Mouse (Mus musculus): ENCODE data around the gene Gtf2i. TPM values are rescaled to one million over a fixed set of nuclear protein-coding genes. Genes with fewer than 3 reads are reported as not detected.

Gene Gtf2i
- total RNA-seq, 2 experiments from 2014 or later = 201 to 208 TPM

GRCm38 (mm10) chr5:134284921-134285320, 29.6 kb downstream of the Gtf2i start:
- DNase-seq = no peak
- intact Hi-C loops (cut with DNase I) = no loop called here

GRCm38 (mm10) chr5:134282603-134283002, 32.0 kb downstream of the Gtf2i start:
- intact Hi-C loops (cut with DNase I) = no loop called here
- DNase-seq = no peak

- DNase-seq = no peak
- intact Hi-C loops (cut with DNase I) = no loop called here
Measured at GRCm38 (mm10) chr5:134282076-134282475, 32.5 kb downstream of the Gtf2i start.

GRCm38 (mm10) chr5:134279371-134279770, 35.2 kb downstream of the Gtf2i start:
- DNase-seq = no peak
- intact Hi-C loops (cut with DNase I) = loop anchor here (5.0 kb wide), 1 partner anchor 63 kb away; no protein-coding TSS in a partner anchor

- no peak for DNase-seq
- intact Hi-C loops (cut with DNase I) = loop anchor here (5.0 kb wide), 1 partner anchor 65 kb away; no protein-coding TSS in a partner anchor
Measured at GRCm38 (mm10) chr5:134277109-134277508, 37.5 kb downstream of the Gtf2i start.

- intact Hi-C loops (cut with DNase I) = loop anchor here (5.0 kb wide), 1 partner anchor 67 kb away; no protein-coding TSS in a partner anchor
Measured at GRCm38 (mm10) chr5:134275556-134275955, 39.0 kb downstream of the Gtf2i start.

GRCm38 (mm10) chr5:134275021-134275420, 39.5 kb downstream of the Gtf2i start:
- intact Hi-C loops (cut with DNase I) = loop anchor here (5.0 kb wide), 1 partner anchor 67 kb away; no protein-coding TSS in a partner anchor
- DNase-seq = peak; percentile 19 to 27

More at GRCm38 (mm10) chr5:134275556-134275955, 39.0 kb downstream of the Gtf2i start:
- no peak for DNase-seq

GRCm38 (mm10) chr5:134273761-134274160, 40.8 kb downstream of the Gtf2i start:
- intact Hi-C loops (cut with DNase I) = no loop called here
- no peak for DNase-seq

- intact Hi-C loops (cut with DNase I) = no loop called here
- DNase-seq = no peak
Measured at GRCm38 (mm10) chr5:134272761-134273160, 41.8 kb downstream of the Gtf2i start.

GRCm38 (mm10) chr5:134271421-134271820, 43.1 kb downstream of the Gtf2i start:
- intact Hi-C loops (cut with DNase I) = no loop called here
- no peak for DNase-seq

GRCm38 (mm10) chr5:134270566-134270965, 44.0 kb downstream of the Gtf2i start:
- intact Hi-C loops (cut with DNase I) = no loop called here

GRCm38 (mm10) chr5:134269751-134270150, 44.8 kb downstream of the Gtf2i start:
- intact Hi-C loops (cut with DNase I) = no loop called here
- no peak for DNase-seq

More at GRCm38 (mm10) chr5:134270566-134270965, 44.0 kb downstream of the Gtf2i start:
- no peak for DNase-seq

GRCm38 (mm10) chr5:134268751-134269150, 45.8 kb downstream of the Gtf2i start:
- DNase-seq = no peak
- intact Hi-C loops (cut with DNase I) = no loop called here

- no peak for DNase-seq
- intact Hi-C loops (cut with DNase I) = no loop called here
Measured at GRCm38 (mm10) chr5:134266404-134266803, 48.2 kb downstream of the Gtf2i start.

GRCm38 (mm10) chr5:134265890-134266289, 48.7 kb downstream of the Gtf2i start:
- DNase-seq = no peak
- intact Hi-C loops (cut with DNase I) = no loop called here

- DNase-seq = no peak
- intact Hi-C loops (cut with DNase I) = loop anchor here (2.0 kb wide), 1 partner anchor 49 kb away; no protein-coding TSS in a partner anchor
Measured at GRCm38 (mm10) chr5:134260001-134260636, 54.4 kb downstream of the Gtf2i start.

- intact Hi-C loops (cut with DNase I) = no loop called here
- DNase-seq = no peak
Measured at GRCm38 (mm10) chr5:134258934-134259333, 55.6 kb downstream of the Gtf2i start.

GRCm38 (mm10) chr5:134258395-134258794, 56.2 kb downstream of the Gtf2i start:
- intact Hi-C loops (cut with DNase I) = no loop called here
- DNase-seq = no peak

GRCm38 (mm10) chr5:134257349-134258031, 57.1 kb downstream of the Gtf2i start:
- DNase-seq = no peak
- intact Hi-C loops (cut with DNase I) = no loop called here

GRCm38 (mm10) chr5:134255294-134255693, 59.3 kb downstream of the Gtf2i start:
- intact Hi-C loops (cut with DNase I) = no loop called here
- DNase-seq = no peak

- intact Hi-C loops (cut with DNase I) = no loop called here
- DNase-seq = no peak
Measured at GRCm38 (mm10) chr5:134253806-134254205, 60.8 kb downstream of the Gtf2i start.

- intact Hi-C loops (cut with DNase I) = no loop called here
- no peak for DNase-seq
Measured at GRCm38 (mm10) chr5:134251083-134251482, 63.5 kb downstream of the Gtf2i start.
